Mouse (Mus musculus) forebrain, embryonic 16.5 days (tissue): ENCODE results near the gene Ireb2. TPM values are rescaled to one million over a fixed set of nuclear protein-coding genes. Genes with fewer than 3 reads are reported as not detected.

Experiments
- ATAC-seq: fragments of 200-750 bp; cut with Nextera tagmentation; 2 replicates; pipeline ENCODE4 v1.8.0; 2017; ENCODE audit warnings: mild to moderate bottlenecking, moderate library complexity
- H3K27ac ChIP-seq: fragments of 300-500 bp; sonication (generic); 2 replicates; pipeline ENCODE4 v1.5.1; 2014; ENCODE audit warnings: low read length, control low read depth
- H3K27me3 ChIP-seq: fragments of 300-500 bp; sonication (generic); replicated peaks from 2 replicates; pipeline ENCODE4 v1.6.1; 2014; ENCODE audit warnings: low read length; ENCODE audit not compliant: control insufficient read depth, insufficient read depth
- H3K36me3 ChIP-seq: fragments of 300-500 bp; sonication (generic); 2 replicates; pipeline ENCODE4 v1.6.1; 2014; ENCODE audit not compliant: control insufficient read depth, insufficient read depth
- H3K4me1 ChIP-seq: fragments of 300-500 bp; sonication (generic); replicated peaks from 2 replicates; pipeline ENCODE4 v1.6.1; 2014; ENCODE audit warnings: low read length; ENCODE audit not compliant: control insufficient read depth, insufficient read depth
- H3K4me2 ChIP-seq: fragments of 300-500 bp; sonication (generic); 2 replicates; pipeline ENCODE4 v1.6.1; 2014; ENCODE audit warnings: mild to moderate bottlenecking, low read length, control low read depth
- H3K4me3 ChIP-seq: fragments of 300-500 bp; sonication (generic); replicated peaks from 2 replicates; pipeline ENCODE4 v1.5.1; 2014; ENCODE audit warnings: mild to moderate bottlenecking, low read length, control low read depth
- H3K9ac ChIP-seq: fragments of 300-500 bp; sonication (generic); replicated peaks from 2 replicates; pipeline ENCODE4 v1.6.1; 2014; ENCODE audit warnings: low read depth, low read length, control low read depth
- H3K9me3 ChIP-seq: fragments of 300-500 bp; sonication (generic); 2 replicates; pipeline ENCODE4 v1.6.1; 2016; ENCODE audit warnings: low read length; ENCODE audit not compliant: control insufficient read depth
- WGBS: fragments of 180-500 bp; shearing (Covaris S2); extraction: QIAGEN DNeasy Blood & Tissue Kit; methylation state at CpG from one replicate; pipeline ENCODE4 v1.1.7; 2014; 5-methylcytosine and 5-hydroxymethylcytosine counted together
- polyA plus RNA-seq: library from polyadenylated mRNA; unstranded; fragments of >200 nt; fragmentation: Nextera tagmentation; extraction: Ambion mirVana; gene quantifications from 2 replicates; pipeline ENCODE4 v1.2.1, GENCODE M21; 2015

The Ireb2 gene
- polyA plus RNA-seq, 1 experiment from 2014 or later = 53.5 TPM

- H3K36me3 ChIP-seq = no peaks in the 10 kb centered on the region
- 90% methylated on average over 7 of the region's 7 CpGs for WGBS
- H3K9me3 ChIP-seq = no peaks in the 10 kb centered on the region
- H3K27ac ChIP-seq = no peak overlapping the region
- no peak overlapping the region for H3K4me2 ChIP-seq
- no peak for ATAC-seq
- no peaks in the 10 kb centered on the region for H3K27me3 ChIP-seq
- peaks cover 12% of the 10 kb centered on the region for H3K4me1 ChIP-seq
- no peak overlapping the region for H3K9ac ChIP-seq
- no peak overlapping the region for H3K4me3 ChIP-seq
These were observed 3.1 kb upstream of the Ireb2 start for GRCm38 (mm10) chr9:54860526-54860925.

- Histone ChIP-seq H3K4me2 (no peak overlapping the region), H3K36me3 (peaks cover 7% of the 10 kb centered on the region; the same call in 1 of the 2 replicates), H3K9ac (no peak overlapping the region), H3K4me1 (no peaks in the 10 kb centered on the region), H3K27ac (no peak overlapping the region), H3K4me3 (no peak overlapping the region), H3K9me3 (no peaks in the 10 kb centered on the region), H3K27me3 (no peaks in the 10 kb centered on the region)
- ATAC-seq = no peak
- WGBS = 100% methylated on average over 1 of the region's 1 CpGs
These were observed 15.2 kb downstream of the Ireb2 start for GRCm38 (mm10) chr9:54878759-54879158.

- Histone ChIP-seq H3K36me3 (peaks cover 27% of the 10 kb centered on the region), H3K27me3 (no peaks in the 10 kb centered on the region), H3K9me3 (no peaks in the 10 kb centered on the region), H3K9ac (no peak overlapping the region), H3K4me1 (no peaks in the 10 kb centered on the region), H3K27ac (no peak overlapping the region), H3K4me2 (no peak overlapping the region), H3K4me3 (no peak overlapping the region)
- WGBS = 92% methylated on average over 4 of the region's 4 CpGs
- ATAC-seq = no peak
These were observed 28.5 kb downstream of the Ireb2 start for GRCm38 (mm10) chr9:54892111-54892510.

GRCm38 (mm10) chr9:54897097-54897496, 33.5 kb downstream of the Ireb2 start:
- peaks cover 30% of the 10 kb centered on the region for H3K36me3 ChIP-seq
- no peaks in the 10 kb centered on the region for H3K27me3 ChIP-seq
- H3K9ac ChIP-seq = no peak overlapping the region
- H3K27ac ChIP-seq = no peak overlapping the region
- H3K9me3 ChIP-seq = no peaks in the 10 kb centered on the region
- ATAC-seq = no peak
- WGBS = 95% methylated on average over 3 of the region's 3 CpGs
- H3K4me2 ChIP-seq = no peak overlapping the region
- no peaks in the 10 kb centered on the region for H3K4me1 ChIP-seq
- H3K4me3 ChIP-seq = no peak overlapping the region

- Histone ChIP-seq H3K9ac (no peak overlapping the region), H3K27ac (no peak overlapping the region), H3K27me3 (no peaks in the 10 kb centered on the region), H3K4me3 (no peak overlapping the region), H3K9me3 (no peaks in the 10 kb centered on the region), H3K4me1 (no peaks in the 10 kb centered on the region), H3K4me2 (no peak overlapping the region), H3K36me3 (peaks cover 34% of the 10 kb centered on the region)
- no peak for ATAC-seq
- 94% methylated on average over 5 of the region's 5 CpGs for WGBS
These were observed 45.9 kb downstream of the Ireb2 start for GRCm38 (mm10) chr9:54909446-54909845.

- no peak overlapping the region for H3K9ac ChIP-seq
- no peak overlapping the region for H3K4me2 ChIP-seq
- no peak overlapping the region for H3K27ac ChIP-seq
- no peaks in the 10 kb centered on the region; the same call in 1 of the 2 replicates for H3K9me3 ChIP-seq
- H3K36me3 ChIP-seq = peaks cover 5% of the 10 kb centered on the region; the same call in 1 of the 2 replicates
- no peaks in the 10 kb centered on the region for H3K27me3 ChIP-seq
- H3K4me1 ChIP-seq = peaks cover 5% of the 10 kb centered on the region
- no peak for ATAC-seq
- WGBS = 76% methylated on average over 7 of the region's 7 CpGs
- no peak overlapping the region for H3K4me3 ChIP-seq
These were observed 52.0 kb downstream of the Ireb2 start for GRCm38 (mm10) chr9:54915576-54915975.

GRCm38 (mm10) chr9:54916401-54916800, 52.8 kb downstream of the Ireb2 start:
- WGBS = 62% methylated on average over 8 of the region's 8 CpGs
- H3K27ac ChIP-seq = no peak overlapping the region
- peak overlapping the region; percentile 94 for H3K4me2 ChIP-seq
- no peak overlapping the region for H3K9ac ChIP-seq
- H3K36me3 ChIP-seq = peaks cover 5% of the 10 kb centered on the region; the same call in 1 of the 2 replicates
- no peaks in the 10 kb centered on the region for H3K27me3 ChIP-seq
- ATAC-seq = no peak; the same call in 1 of the 2 replicates
- no peak overlapping the region; the same call in 1 of the 2 replicates for H3K4me3 ChIP-seq
- peaks cover 5% of the 10 kb centered on the region for H3K4me1 ChIP-seq
- no peaks in the 10 kb centered on the region; the same call in 1 of the 2 replicates for H3K9me3 ChIP-seq

- Histone ChIP-seq H3K4me1 (peaks cover 5% of the 10 kb centered on the region), H3K9ac (peak within 1 kb of the TSS; percentile 72), H3K4me3 (peak within 1 kb of the TSS; percentile 60), H3K4me2 (peak within 1 kb of the TSS; percentile 94), H3K27me3 (no peaks in the 10 kb centered on the region), H3K27ac (no peak within 1 kb of the TSS), H3K9me3 (no peaks in the 10 kb centered on the region; the same call in 1 of the 2 replicates), H3K36me3 (0 out of 2 replicates have a peak, but pooled peaks cover 3% of the 10 kb centered on the region)
- under 1% methylated on average over 34 of the region's 34 CpGs for WGBS
- ATAC-seq = peak; percentile 99
These were observed 53.6 kb downstream of the Ireb2 start, which contains the start of gene Hykk for GRCm38 (mm10) chr9:54917010-54917677. Gene Hykk (plus strand): TSS chr9:54917283.

GRCm38 (mm10) chr9:54918191-54918590, 54.6 kb downstream of the Ireb2 start:
- 73% methylated on average over 2 of the region's 2 CpGs for WGBS
- no peak overlapping the region for H3K4me2 ChIP-seq

More at GRCm38 (mm10) chr9:54918191-54918590, 54.6 kb downstream of the Ireb2 start:
- no peak for ATAC-seq
- Histone ChIP-seq H3K36me3 (0 out of 2 replicates have a peak, but pooled peaks cover 1% of the 10 kb centered on the region), H3K4me1 (peaks cover 5% of the 10 kb centered on the region), H3K9ac (no peak overlapping the region), H3K27me3 (no peaks in the 10 kb centered on the region), H3K27ac (no peak overlapping the region), H3K4me3 (no peak overlapping the region), H3K9me3 (no peaks in the 10 kb centered on the region; the same call in 1 of the 2 replicates)
